Mouse (Mus musculus) testis, adult 2 months (tissue): ENCODE data around the gene Tenm4.

ENCODE experiments used
- CTCF ChIP-seq: fragments of 200-500 bp; IDR thresholded peaks from 2 replicates; pipeline ENCODE4 v1.5.1; 2012; ENCODE audit warnings: low read depth, mild to moderate bottlenecking, inconsistent platforms, low read length, moderate library complexity; ENCODE audit not compliant: control insufficient read depth, insufficient read depth, insufficient replicate concordance
- POLR2A ChIP-seq: fragments of 200-500 bp; IDR thresholded peaks from 2 replicates; pipeline ENCODE4 v1.6.1; 2012; ENCODE audit warnings: low read depth, mild to moderate bottlenecking, inconsistent platforms, low read length, moderate library complexity; ENCODE audit not compliant: control insufficient read depth

DNA sequence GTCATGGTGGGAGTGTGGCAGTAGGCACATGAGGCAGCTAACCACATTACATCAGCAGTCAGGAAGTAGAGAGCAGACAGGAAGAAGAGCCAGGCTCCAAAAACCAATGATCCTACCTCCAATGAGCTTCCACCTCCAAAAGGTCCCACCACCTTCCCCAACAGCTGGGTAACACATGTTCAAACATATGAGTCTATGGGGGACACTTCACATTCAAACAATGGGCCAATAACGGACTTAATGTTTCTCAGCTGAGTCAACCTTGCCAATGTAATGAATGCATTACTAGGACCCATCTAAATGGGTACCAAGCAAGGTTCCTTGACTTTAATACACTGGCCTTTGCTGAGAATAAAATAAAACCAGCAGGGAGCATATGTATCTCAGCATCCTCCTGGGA is 635.5 kb downstream of the Tenm4 start:
- TF ChIP-seq CTCF (no peak), POLR2A (no peak)
